Mouse (Mus musculus) small intestine, adult 2 months (tissue): ENCODE measurements around the gene Pdgfra.

Source experiments
- CTCF ChIP-seq: fragments of 200-500 bp; IDR thresholded peaks from 2 replicates; pipeline ENCODE4 v1.5.1; 2012; ENCODE audit warnings: low read depth, mild to moderate bottlenecking, control low read depth, inconsistent platforms, low read length, moderate library complexity, mixed read lengths; ENCODE audit not compliant: insufficient replicate concordance, insufficient read length; ENCODE audit errors: extremely low read depth
- POLR2A ChIP-seq: fragments of 200-500 bp; IDR thresholded peaks from 2 replicates; pipeline ENCODE4 v1.6.1; 2012; ENCODE audit warnings: low read depth, mild to moderate bottlenecking, control low read depth, inconsistent platforms, low read length, moderate library complexity

GRCm38 (mm10) chr5:75148343-75149127, 3.6 kb upstream of the Pdgfra start:
- TF ChIP-seq CTCF (no peak), POLR2A (no peak)
